Mouse (Mus musculus) small intestine, adult 2 months (tissue): Measurements from ENCODE around the gene Slamf1.

ENCODE experiments used
- CTCF ChIP-seq: fragments of 200-500 bp; IDR thresholded peaks from 2 replicates; pipeline ENCODE4 v1.5.1; 2012; ENCODE audit warnings: low read depth, mild to moderate bottlenecking, control low read depth, inconsistent platforms, low read length, moderate library complexity, mixed read lengths; ENCODE audit not compliant: insufficient replicate concordance, insufficient read length; ENCODE audit errors: extremely low read depth
- POLR2A ChIP-seq: fragments of 200-500 bp; IDR thresholded peaks from 2 replicates; pipeline ENCODE4 v1.6.1; 2012; ENCODE audit warnings: low read depth, mild to moderate bottlenecking, control low read depth, inconsistent platforms, low read length, moderate library complexity

- TF ChIP-seq CTCF: no peak
- no peak for TF ChIP-seq POLR2A
Observed at GRCm38 (mm10) chr1:171782287-171782915, 15.5 kb downstream of the Slamf1 start.
